Mouse (Mus musculus): ENCODE measurements around the gene Chd2. TPM values are rescaled to one million over a fixed set of nuclear protein-coding genes. Genes with fewer than 3 reads are reported as not detected.
A peak's percentile ranks its signal among the peaks of the same experiment; 100 is the strongest.

The Chd2 gene
- polyA plus RNA-seq, 1 experiment from 2014 or later, result 61.0 TPM

DNA sequence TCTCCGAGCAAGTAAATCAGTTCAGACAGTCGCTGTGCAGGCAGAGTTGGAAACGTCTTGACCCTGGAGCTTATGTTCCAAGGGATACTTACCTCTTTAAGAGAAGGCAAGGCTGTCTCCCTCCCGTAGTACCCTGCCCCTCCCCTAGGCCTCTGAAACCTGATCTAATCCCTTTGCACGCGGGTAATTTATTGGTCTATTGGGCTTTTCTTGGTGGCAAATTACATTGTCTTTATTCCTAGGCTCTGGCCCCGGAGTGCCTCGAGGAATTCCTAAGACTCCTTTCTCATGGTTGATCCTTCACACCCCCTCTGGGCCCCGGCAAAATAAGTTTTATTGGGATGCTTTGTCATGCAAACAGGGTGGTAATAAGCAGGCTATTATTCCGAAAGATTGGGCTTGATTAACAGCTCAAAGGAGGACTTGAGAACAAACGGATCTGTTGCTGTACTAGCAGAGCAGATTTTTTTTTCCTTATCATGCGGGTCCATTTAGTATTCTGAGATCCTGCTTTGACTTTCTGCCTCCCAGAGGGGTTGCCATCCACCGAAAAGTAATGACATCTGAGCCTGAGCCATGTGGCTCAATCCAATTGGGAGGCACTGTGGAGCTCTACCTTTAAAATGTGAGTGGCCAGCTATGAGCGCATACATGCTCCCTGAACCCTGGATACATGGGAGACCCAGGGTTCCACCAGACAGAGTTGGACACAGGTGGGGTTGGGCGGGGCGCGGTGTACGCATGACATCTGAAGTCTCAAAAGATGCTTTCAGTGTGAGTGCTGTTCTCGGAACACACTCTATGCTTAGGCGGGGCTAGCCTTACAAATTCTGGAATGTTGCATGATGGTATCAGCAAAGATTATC is 141.3 kb downstream of the Chd2 start:
- Histone ChIP-seq H3K4me1 (replicated peaks; ENCODE audit: control insufficient read depth, insufficient read depth, low read length) (peaks cover 44% of the 10 kb centered on the region), H3K27me3 (ENCODE audit: control insufficient read depth, insufficient read depth, low read length) (no peaks in the 10 kb centered on the region), H3K27ac (ENCODE audit: low read depth, low read length) (peak overlapping the region; percentile 95), H3K9me3 (ENCODE audit: control insufficient read depth, low read length) (no peaks in the 10 kb centered on the region), H3K9ac (ENCODE audit: low read length) (peak overlapping the region; percentile 48), H3K4me3 (ENCODE audit: low read depth, low read length) (peak overlapping the region; percentile 24), H3K4me2 (ENCODE audit: low read depth, low read length, severe bottlenecking) (peak overlapping the region; percentile 63), H3K36me3 (ENCODE audit: control insufficient read depth, insufficient read depth, low read length) (peaks cover 6% of the 10 kb centered on the region)
- DNase-seq (ENCODE audit: low spot score) (peak; percentile 84), ATAC-seq (replicated peaks; ENCODE audit: low FRiP score) (peak; percentile 83)
- 6% methylated on average over 20 of the region's 20 CpGs for WGBS

DNA sequence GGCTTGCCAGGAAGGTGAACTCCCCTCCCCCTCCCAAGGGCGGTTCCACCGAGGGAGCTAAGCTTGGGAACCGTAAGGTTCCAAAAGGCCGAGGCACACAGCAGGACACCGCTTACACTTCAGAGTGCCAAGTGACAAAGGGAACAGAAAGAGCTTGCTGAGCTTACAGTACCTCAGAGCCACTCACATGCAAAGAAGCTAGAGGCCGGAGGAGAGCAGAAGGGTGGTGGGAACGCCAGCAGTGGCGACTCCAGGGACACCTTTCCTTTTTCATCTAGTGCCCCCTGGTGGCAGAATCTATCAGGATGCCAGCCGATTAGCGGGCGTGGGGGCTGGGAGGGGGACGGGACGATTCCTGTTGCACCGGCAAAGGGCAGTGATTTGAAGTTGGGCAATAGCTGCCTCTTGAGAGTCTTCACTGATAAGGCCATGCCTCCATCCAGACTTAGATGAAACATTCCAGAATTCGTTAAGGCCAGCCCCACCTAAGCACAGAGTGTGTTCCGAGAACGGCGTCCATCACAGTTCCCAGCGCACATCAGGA is 142.1 kb downstream of the Chd2 start:
- Histone ChIP-seq H3K9ac (ENCODE audit: low read length) (peak overlapping the region; percentile 48), H3K4me1 (replicated peaks; ENCODE audit: control insufficient read depth, insufficient read depth, low read length) (peaks cover 44% of the 10 kb centered on the region), H3K27me3 (ENCODE audit: control insufficient read depth, insufficient read depth, low read length) (no peaks in the 10 kb centered on the region), H3K4me2 (ENCODE audit: low read depth, low read length, severe bottlenecking) (peak overlapping the region; percentile 63), H3K9me3 (ENCODE audit: control insufficient read depth, low read length) (no peaks in the 10 kb centered on the region), H3K36me3 (ENCODE audit: control insufficient read depth, insufficient read depth, low read length) (no peaks in the 10 kb centered on the region), H3K4me3 (ENCODE audit: low read depth, low read length) (peak overlapping the region; percentile 24), H3K27ac (ENCODE audit: low read depth, low read length) (peak overlapping the region; percentile 95)
- peak; percentile 76 for ATAC-seq (replicated peaks; ENCODE audit: low FRiP score)
- WGBS, result under 1% methylated on average over 19 of the region's 19 CpGs
- peak; percentile 92 for DNase-seq (ENCODE audit: low spot score)

- peak; percentile 53 for DNase-seq (ENCODE audit: low spot score)
- H3K4me3 ChIP-seq (ENCODE audit: low read depth, low read length), result peak overlapping the region; percentile 24
- H3K36me3 ChIP-seq (ENCODE audit: control insufficient read depth, insufficient read depth, low read length), result no peaks in the 10 kb centered on the region
- no peaks in the 10 kb centered on the region for H3K27me3 ChIP-seq (ENCODE audit: control insufficient read depth, insufficient read depth, low read length)
- peak overlapping the region; percentile 48 for H3K9ac ChIP-seq (ENCODE audit: low read length)
- H3K4me2 ChIP-seq (ENCODE audit: low read depth, low read length, severe bottlenecking), result peak overlapping the region; percentile 63
- ATAC-seq (replicated peaks; ENCODE audit: low FRiP score), result no peak
- H3K27ac ChIP-seq (ENCODE audit: low read depth, low read length), result peak overlapping the region; percentile 95
- WGBS, result 4% methylated on average over 19 of the region's 19 CpGs
- no peaks in the 10 kb centered on the region for H3K9me3 ChIP-seq (ENCODE audit: control insufficient read depth, low read length)
- H3K4me1 ChIP-seq (replicated peaks; ENCODE audit: control insufficient read depth, insufficient read depth, low read length), result peaks cover 44% of the 10 kb centered on the region
These were observed 142.7 kb downstream of the Chd2 start for GRCm38 (mm10) chr7:73398806-73399442.

DNA sequence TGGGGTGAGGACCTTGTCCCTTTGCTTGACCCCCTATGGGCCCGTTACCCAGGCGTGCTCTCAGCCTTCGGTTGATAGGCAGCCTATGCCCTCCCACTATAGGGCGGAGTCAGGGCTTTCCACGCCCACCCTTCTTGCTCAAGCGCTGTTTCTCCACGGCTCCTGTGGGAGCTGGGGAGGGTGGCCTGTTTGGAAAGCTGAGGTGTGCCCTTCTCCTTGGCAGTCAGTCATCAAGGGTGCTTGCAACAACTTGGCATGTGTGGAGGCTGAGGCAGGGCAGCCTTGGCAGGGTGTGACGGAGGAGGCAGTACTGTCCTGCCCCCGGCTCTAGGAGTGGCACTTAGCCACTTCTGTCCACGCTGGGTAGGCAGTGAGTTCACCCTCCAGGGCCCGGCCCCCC is 143.3 kb downstream of the Chd2 start:
- Histone ChIP-seq H3K4me2 (ENCODE audit: low read depth, low read length, severe bottlenecking) (peak overlapping the region; percentile 63), H3K36me3 (ENCODE audit: control insufficient read depth, insufficient read depth, low read length) (no peaks in the 10 kb centered on the region), H3K4me3 (ENCODE audit: low read depth, low read length) (peak overlapping the region; percentile 24), H3K9me3 (ENCODE audit: control insufficient read depth, low read length) (no peaks in the 10 kb centered on the region), H3K4me1 (replicated peaks; ENCODE audit: control insufficient read depth, insufficient read depth, low read length) (peaks cover 46% of the 10 kb centered on the region), H3K27ac (ENCODE audit: low read depth, low read length) (peak overlapping the region; percentile 95; the same call in 1 of the 2 replicates), H3K9ac (ENCODE audit: low read length) (peak overlapping the region; percentile 48), H3K27me3 (ENCODE audit: control insufficient read depth, insufficient read depth, low read length) (no peaks in the 10 kb centered on the region)
- WGBS, result 5% methylated on average over 11 of the region's 11 CpGs
- peak; percentile 22 for ATAC-seq (replicated peaks; ENCODE audit: low FRiP score)
- peak; percentile 86 for DNase-seq (ENCODE audit: low spot score)

DNA sequence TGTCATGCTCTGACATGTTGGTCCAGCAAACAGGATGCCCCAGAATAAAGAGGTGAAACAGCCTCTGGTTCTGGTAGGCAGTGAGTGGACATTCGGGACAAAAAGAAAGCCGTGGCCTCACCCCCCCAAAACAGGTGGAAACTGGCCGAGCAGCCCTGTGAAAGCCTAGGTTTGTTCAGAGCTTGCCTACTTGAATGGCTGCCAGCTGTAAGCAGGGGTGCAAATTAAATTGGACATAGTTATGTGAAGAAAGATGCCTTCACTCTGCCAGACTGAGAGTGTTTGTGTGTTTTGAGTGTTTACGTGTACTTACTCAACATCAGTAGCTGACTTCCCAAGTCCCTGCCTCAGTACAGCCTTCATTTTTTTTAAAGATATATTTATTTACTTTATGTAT is 147.6 kb downstream of the Chd2 start:
- ATAC-seq (replicated peaks; ENCODE audit: low FRiP score) (no peak), DNase-seq (ENCODE audit: low spot score) (no peak)
- Histone ChIP-seq H3K4me2 (ENCODE audit: low read depth, low read length, severe bottlenecking) (peak overlapping the region; percentile 86), H3K9me3 (ENCODE audit: control insufficient read depth, low read length) (no peaks in the 10 kb centered on the region), H3K27me3 (ENCODE audit: control insufficient read depth, insufficient read depth, low read length) (no peaks in the 10 kb centered on the region), H3K27ac (ENCODE audit: low read depth, low read length) (no peak overlapping the region), H3K4me3 (ENCODE audit: low read depth, low read length) (peak overlapping the region; percentile 87), H3K36me3 (ENCODE audit: control insufficient read depth, insufficient read depth, low read length) (no peaks in the 10 kb centered on the region), H3K4me1 (replicated peaks; ENCODE audit: control insufficient read depth, insufficient read depth, low read length) (peaks cover 36% of the 10 kb centered on the region), H3K9ac (ENCODE audit: low read length) (peak overlapping the region; percentile 96; the same call in 1 of the 2 replicates)
- 53% methylated on average over 4 of the region's 4 CpGs for WGBS

DNA sequence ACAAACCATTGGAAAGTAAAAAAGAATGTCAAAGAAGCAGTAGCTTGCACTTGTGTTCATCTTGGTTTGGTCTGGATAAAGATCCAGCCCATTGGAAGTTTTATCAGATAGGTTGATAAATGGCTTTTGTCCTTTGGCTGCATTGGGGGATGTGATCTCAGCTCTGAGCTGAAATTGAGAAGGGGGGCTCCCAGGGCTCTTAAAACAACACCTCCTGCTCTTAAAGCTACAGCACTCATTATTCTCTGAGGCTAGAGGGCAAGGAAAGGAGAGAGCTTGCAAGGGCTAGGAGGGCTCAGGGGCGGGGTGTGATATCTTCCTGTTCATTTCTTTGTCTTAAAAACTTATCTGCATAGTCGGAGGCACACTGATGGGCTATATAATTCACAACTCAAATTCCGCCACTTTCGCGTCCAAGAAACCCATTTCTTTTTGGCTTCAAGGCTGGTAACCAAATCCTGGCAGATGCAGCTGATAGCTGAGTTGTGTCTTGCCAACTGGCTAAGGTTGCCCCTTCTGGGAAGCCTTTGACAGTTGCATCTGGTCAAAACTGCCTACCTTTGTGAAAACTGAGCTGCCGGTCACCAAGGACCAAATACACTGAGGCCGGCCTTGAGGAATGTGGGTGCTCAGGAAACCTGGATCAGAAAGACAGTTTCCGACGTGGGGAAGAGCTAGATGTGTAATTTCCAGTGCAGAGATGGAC is 148.2 kb downstream of the Chd2 start:
- H3K4me1 ChIP-seq (replicated peaks; ENCODE audit: control insufficient read depth, insufficient read depth, low read length), result peaks cover 31% of the 10 kb centered on the region
- peak overlapping the region; percentile 86 for H3K4me2 ChIP-seq (ENCODE audit: low read depth, low read length, severe bottlenecking)
- H3K4me3 ChIP-seq (ENCODE audit: low read depth, low read length), result peak overlapping the region; percentile 87
- peak overlapping the region; percentile 96 for H3K9ac ChIP-seq (ENCODE audit: low read length)
- no peaks in the 10 kb centered on the region for H3K27me3 ChIP-seq (ENCODE audit: control insufficient read depth, insufficient read depth, low read length)
- H3K9me3 ChIP-seq (ENCODE audit: control insufficient read depth, low read length), result no peaks in the 10 kb centered on the region
- no peak overlapping the region for H3K27ac ChIP-seq (ENCODE audit: low read depth, low read length)
- 40% methylated on average over 9 of the region's 9 CpGs for WGBS
- no peaks in the 10 kb centered on the region; the same call in 1 of the 2 replicates for H3K36me3 ChIP-seq (ENCODE audit: control insufficient read depth, insufficient read depth, low read length)
- ATAC-seq (replicated peaks; ENCODE audit: low FRiP score), result no peak
- DNase-seq (ENCODE audit: low spot score), result no peak

- H3K36me3 ChIP-seq (ENCODE audit: control insufficient read depth, insufficient read depth, low read length), result peaks cover 6% of the 10 kb centered on the region; the same call in 1 of the 2 replicates
- 0% methylated on average over 9 of the region's 9 CpGs for WGBS
- H3K4me2 ChIP-seq (ENCODE audit: low read depth, low read length, severe bottlenecking), result peak overlapping the region; percentile 86
- no peaks in the 10 kb centered on the region for H3K9me3 ChIP-seq (ENCODE audit: control insufficient read depth, low read length)
- peak overlapping the region; percentile 96 for H3K9ac ChIP-seq (ENCODE audit: low read length)
- H3K4me1 ChIP-seq (replicated peaks; ENCODE audit: control insufficient read depth, insufficient read depth, low read length), result peaks cover 20% of the 10 kb centered on the region
- ATAC-seq (replicated peaks; ENCODE audit: low FRiP score), result no peak
- no peak for DNase-seq (ENCODE audit: low spot score)
- H3K4me3 ChIP-seq (ENCODE audit: low read depth, low read length), result peak overlapping the region; percentile 87
- peak overlapping the region; percentile 89 for H3K27ac ChIP-seq (ENCODE audit: low read depth, low read length)
- no peaks in the 10 kb centered on the region for H3K27me3 ChIP-seq (ENCODE audit: control insufficient read depth, insufficient read depth, low read length)
These were observed 149.3 kb downstream of the Chd2 start for GRCm38 (mm10) chr7:73392359-73392758.

Data from forebrain, embryonic 11.5 days (tissue).